Mouse (Mus musculus) frontal cortex, adult 2 months (tissue): ENCODE data around the gene Nt5e. TPM values are rescaled to one million over a fixed set of nuclear protein-coding genes. Genes with fewer than 3 reads are reported as not detected.

Experiments
- DNase-seq, 2 experiments: peaks; one replicate each; pipeline ENCODE4 v3.0.0; 2022; ENCODE audit warnings: low spot score in 1 of 2; ENCODE audit errors: extremely low spot score in 1 of 2
- polyA plus RNA-seq: library from polyadenylated mRNA; depleted of rRNA; stranded (reverse); fragments of >200 nt; gene quantifications from 2 replicates; pipeline ENCODE4 v1.2.3, GENCODE M21; 2012

The Nt5e gene
- polyA plus RNA-seq, 1 experiment, result 8.5 TPM

- DNase-seq, result peak; percentile 29 to 57
Measured at GRCm38 (mm10) chr9:88342701-88343100, 15.7 kb downstream of the Nt5e start.

DNA sequence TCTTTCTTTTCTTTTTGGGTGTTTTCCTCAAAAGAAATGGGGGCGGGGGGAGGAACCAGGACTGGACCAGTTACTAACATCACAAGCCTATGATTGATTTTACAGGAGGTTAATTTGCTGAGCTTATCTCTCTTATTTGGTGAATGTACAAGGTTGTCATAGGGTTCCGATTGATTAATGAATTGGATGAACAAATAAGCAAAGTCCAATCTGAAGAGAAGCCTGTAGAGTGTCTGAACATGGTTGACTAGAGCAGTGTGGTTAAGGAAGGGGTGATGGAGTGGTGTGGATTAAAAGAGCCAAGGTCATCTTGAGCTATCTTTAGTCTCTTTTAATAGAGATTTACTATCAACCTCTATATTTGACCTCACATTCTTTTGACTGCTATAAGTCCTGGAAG, 17.4 kb downstream of the Nt5e start:
- DNase-seq, result no peak

DNA sequence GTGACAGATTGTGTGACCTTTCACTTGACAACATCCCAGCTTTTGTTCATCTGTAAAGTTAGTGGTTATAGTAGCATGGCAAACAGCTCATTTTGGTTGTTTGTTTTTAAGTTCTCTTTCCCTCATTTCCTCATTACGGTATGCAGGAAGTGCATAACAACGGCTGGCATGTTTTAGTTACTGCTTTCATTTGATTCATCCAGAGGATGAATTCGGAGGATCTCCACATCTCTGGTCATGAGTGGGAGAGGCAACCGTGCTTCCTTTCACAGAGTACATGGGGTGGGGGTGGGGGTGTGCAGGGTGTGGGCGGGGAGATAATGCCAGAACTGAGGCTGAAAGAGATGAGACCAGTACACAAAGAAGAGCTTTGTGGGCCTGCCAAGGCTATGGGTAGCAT, 19.9 kb downstream of the Nt5e start:
- no peak for DNase-seq

DNA sequence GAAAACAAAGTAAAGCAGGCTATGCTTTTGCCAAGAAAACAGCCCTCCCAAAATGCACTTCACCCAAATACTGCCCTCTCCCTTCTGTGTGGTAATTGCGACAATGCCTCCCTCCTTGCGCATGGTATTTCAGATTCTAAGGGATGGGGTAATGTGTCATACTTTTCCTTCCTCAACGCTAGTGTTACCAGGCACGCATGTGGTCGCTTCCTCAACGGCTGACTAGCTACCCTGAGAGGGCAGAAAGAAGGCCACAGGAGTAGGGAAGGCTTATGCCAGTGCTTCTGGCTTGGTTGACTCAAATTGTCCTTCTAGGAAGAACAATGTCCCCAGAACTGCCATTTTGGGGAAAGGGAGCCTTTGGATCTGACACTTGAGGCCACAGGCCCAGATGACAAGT, 21.6 kb downstream of the Nt5e start:
- DNase-seq, result no peak

DNA sequence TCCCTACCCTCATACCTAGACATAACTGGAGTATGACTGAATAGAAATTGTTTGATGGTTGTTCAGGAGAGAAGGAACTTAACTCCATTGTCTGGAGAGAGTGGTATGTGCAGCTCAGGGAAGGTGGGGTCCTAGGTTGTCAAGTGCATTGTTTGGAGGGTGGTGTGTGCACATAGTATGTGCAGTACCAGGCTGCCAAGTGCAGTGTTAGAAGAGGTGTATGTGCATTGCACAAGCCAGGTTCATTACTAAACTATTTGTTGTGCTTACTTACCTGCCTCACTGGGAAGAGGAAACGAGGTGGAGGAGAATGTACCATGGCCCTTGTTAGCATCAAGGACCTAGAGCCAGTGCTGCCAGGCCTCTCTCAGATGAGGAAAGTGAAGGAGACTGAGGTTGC, 23.3 kb downstream of the Nt5e start:
- DNase-seq, result no peak

- no peak for DNase-seq
Measured at GRCm38 (mm10) chr9:88351163-88351562, 24.2 kb downstream of the Nt5e start.

DNA sequence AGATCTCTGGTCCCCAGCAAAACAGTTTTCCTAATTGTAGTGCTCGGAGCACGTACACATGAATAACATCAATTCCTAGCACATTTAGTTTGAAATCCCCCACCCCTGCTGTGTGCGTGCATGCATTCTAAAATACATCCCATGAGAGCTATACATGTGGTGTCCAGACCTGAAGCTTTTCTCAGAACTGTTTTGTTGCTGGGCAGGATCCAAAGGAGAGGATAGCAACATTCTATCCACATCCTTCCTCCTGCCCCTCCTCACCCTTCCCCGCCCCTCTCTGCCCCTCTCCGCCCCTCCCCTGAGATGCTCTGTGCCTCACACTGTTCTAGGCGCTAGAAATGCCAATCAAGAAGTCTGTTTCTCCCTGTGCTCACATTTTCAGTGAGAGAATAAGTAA, 25.7 kb downstream of the Nt5e start:
- DNase-seq, result no peak

- no peak for DNase-seq
Measured at GRCm38 (mm10) chr9:88353459-88353858, 26.5 kb downstream of the Nt5e start.

GRCm38 (mm10) chr9:88357173-88357572, 30.2 kb downstream of the Nt5e start:
- DNase-seq, result no peak

DNA sequence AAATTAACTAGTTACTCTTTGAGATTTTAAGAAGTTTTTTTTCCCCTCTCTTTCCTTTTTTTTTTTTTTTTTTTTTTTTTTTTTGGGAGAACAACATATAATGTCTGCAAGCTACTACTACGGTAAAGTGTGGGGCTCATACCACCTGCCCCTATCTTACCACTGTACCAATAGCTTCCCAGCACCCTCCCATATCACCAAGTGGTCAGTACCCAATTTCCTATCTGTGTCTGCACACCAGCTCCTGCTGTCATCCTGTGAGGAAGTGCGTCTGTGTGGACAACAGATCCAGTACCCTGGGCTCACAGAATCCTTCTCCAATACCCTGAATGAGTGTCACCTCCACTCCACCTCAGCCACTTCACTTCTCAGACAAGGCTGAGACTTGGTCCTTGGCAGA, 32.1 kb downstream of the Nt5e start:
- DNase-seq, result no peak

- no peak for DNase-seq
Measured at GRCm38 (mm10) chr9:88361211-88361909, 34.4 kb downstream of the Nt5e start.

DNA sequence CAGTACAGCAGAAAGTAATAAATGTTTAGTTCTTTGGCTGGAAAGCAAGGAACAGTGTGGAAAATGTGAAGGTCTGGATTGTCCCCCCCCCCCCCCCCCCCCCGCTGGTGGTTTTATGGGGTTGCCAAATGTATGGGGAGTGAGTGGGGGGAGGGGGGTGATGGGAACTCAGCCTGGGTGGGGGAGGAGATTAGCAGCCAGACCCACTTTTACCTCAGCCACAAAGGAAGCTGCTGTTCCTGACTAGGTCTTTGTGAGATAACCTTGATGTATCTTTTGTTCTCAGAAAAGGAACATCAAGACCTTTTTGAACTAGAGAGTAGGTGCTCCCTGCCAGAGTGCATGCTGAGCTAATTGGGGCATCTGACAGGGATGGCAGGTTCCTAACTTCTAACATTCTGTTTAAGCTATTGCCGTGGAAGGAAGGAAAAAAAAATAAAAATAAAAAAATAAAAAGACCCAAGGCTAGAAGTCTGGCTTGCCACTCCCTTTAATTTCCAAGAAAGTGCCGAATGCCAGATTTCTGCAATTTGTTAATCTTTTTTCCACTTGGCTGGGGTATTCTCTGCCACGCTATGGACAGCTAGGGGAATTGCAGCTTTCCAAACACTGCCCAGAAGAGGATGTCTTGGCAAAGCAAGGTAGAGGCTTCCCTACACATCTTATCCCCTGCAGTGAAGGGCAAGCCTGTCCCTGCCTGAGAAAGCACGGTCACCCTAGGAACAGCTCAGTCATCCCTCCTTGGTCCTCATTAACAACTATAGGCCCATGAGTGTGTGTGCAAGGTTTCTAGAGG, 35.3 kb downstream of the Nt5e start:
- peak in 1 of 2 experiments; percentile 28 for DNase-seq

GRCm38 (mm10) chr9:88363102-88363501, 36.1 kb downstream of the Nt5e start:
- DNase-seq, result no peak

GRCm38 (mm10) chr9:88366308-88366707, 39.3 kb downstream of the Nt5e start:
- no peak for DNase-seq

GRCm38 (mm10) chr9:88366819-88367218, 39.8 kb downstream of the Nt5e start:
- DNase-seq, result no peak

DNA sequence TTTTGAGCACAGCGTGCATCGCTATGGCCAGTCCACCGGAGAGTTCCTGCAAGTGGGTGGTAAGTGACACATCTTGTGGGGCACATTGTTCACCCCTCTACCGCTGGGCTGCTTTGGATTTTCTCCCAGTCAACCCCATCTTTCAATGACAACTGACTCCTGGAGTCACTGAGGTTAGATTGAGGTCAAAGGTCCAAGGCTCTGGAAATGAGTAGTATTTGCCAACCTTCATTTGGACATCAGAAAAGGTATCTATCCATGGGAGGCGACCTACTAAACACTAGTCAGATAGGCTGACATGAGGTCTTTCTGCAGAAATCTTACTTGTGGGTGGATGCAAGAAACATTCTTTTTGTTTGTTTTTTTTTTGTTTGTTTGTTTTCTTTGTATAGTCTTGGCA, 40.3 kb downstream of the Nt5e start:
- no peak for DNase-seq

- no peak for DNase-seq
Measured at GRCm38 (mm10) chr9:88367751-88368150, 40.8 kb downstream of the Nt5e start.

- DNase-seq, result no peak
Measured at GRCm38 (mm10) chr9:88368476-88368875, 41.5 kb downstream of the Nt5e start.

GRCm38 (mm10) chr9:88369666-88370065, 42.7 kb downstream of the Nt5e start:
- DNase-seq, result peak in 1 of 2 experiments; percentile 26

- DNase-seq, result no peak
Measured at GRCm38 (mm10) chr9:88371201-88371600, 44.2 kb downstream of the Nt5e start.

DNA sequence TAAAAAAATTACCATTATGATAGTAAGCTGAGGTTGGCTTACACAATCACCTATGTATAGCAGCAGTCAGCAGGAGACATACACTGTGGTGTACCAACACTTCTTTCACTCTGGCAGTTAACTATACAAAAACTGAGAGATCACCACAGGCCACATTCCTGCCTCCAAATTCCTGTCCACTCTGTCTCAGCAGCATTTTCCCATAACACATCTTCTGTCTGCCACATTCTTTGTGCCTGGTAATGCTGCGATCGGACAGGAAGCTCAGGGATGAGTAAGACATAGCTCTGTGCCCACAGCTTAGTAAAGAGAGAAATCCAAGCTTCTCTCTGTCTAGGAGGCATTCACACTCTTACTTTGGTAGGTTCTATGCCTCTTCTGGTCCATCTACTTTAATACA, 46.0 kb downstream of the Nt5e start:
- DNase-seq, result no peak

DNA sequence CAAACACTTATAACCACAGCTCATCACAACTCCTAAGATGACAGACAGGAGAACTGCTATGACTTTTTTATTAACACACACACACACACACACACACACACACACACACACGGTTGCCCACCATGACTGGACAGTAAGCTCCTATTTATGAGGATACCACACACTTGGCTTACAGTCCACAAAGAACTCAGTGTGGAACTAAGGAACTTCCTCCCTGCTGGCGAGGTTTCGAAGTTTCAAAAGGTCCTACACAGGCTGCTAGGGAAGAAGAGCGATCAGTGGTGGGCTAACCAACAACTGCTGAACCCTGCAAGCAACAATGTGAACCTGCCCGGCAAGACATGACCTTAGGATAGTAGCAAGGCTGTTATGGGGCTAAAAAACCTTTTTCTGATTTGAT, 50.5 kb downstream of the Nt5e start:
- DNase-seq, result no peak
